Mouse (Mus musculus): Measurements from ENCODE around the gene Rhobtb1.

- TF ChIP-seq CTCF (IDR thresholded peaks at IDR 0.05; ENCODE audit: low read depth) (no peak), EP300 (IDR thresholded peaks at IDR 0.05; ENCODE audit: low read depth) (no peak)
These were observed 69.1 kb downstream of the Rhobtb1 start for GRCm38 (mm10) chr10:69220296-69220695.
